Mouse (Mus musculus) midbrain, embryonic 14.5 days (tissue): ENCODE measurements around the gene Serinc2. TPM values are rescaled to one million over a fixed set of nuclear protein-coding genes. Genes with fewer than 3 reads are reported as not detected.

Source experiments
- ATAC-seq: fragments of 200-750 bp; cut with Nextera tagmentation; 2 replicates; pipeline ENCODE4 v1.8.0; 2017; ENCODE audit warnings: moderate number of reproducible peaks, moderate library complexity; ENCODE audit not compliant: low FRiP score, low TSS enrichment
- DNase-seq: peaks from one replicate; pipeline ENCODE4 v3.0.0-alpha.2; 2015
- H3K27ac ChIP-seq: fragments of 300-500 bp; sonication (generic); replicated peaks from 2 replicates; pipeline ENCODE4 v1.5.1; 2014; ENCODE audit warnings: mild to moderate bottlenecking, low read depth, low read length, moderate library complexity
- H3K27me3 ChIP-seq: fragments of 300-500 bp; sonication (generic); 2 replicates; pipeline ENCODE4 v1.6.1; 2014; ENCODE audit warnings: low read length, control low read depth, mixed read lengths; ENCODE audit not compliant: control insufficient read depth, insufficient read depth
- H3K36me3 ChIP-seq: fragments of 300-500 bp; sonication (generic); 2 replicates; pipeline ENCODE4 v1.6.1; 2014; ENCODE audit warnings: low read length, control low read depth; ENCODE audit not compliant: control insufficient read depth, insufficient read depth
- H3K4me1 ChIP-seq: fragments of 300-500 bp; sonication (generic); 2 replicates; pipeline ENCODE4 v1.6.1; 2014; ENCODE audit warnings: mild to moderate bottlenecking, antibody characterized with exemption, low read length, control low read depth; ENCODE audit not compliant: control insufficient read depth, insufficient read depth
- H3K4me2 ChIP-seq: fragments of 300-500 bp; sonication (generic); 2 replicates; pipeline ENCODE4 v1.6.1; 2014; ENCODE audit warnings: mild to moderate bottlenecking, low read length, moderate library complexity
- H3K4me3 ChIP-seq: fragments of 300-500 bp; sonication (generic); replicated peaks from 2 replicates; pipeline ENCODE4 v1.5.1; 2014; ENCODE audit warnings: low read depth, low read length
- H3K9ac ChIP-seq: fragments of 300-500 bp; sonication (generic); replicated peaks from 2 replicates; pipeline ENCODE4 v1.6.1; 2014; ENCODE audit warnings: mild to moderate bottlenecking, low read length, moderate library complexity
- H3K9me3 ChIP-seq: fragments of 300-500 bp; sonication (generic); 2 replicates; pipeline ENCODE4 v1.6.1; 2016; ENCODE audit warnings: low read length, control low read depth, mixed read lengths; ENCODE audit not compliant: control insufficient read depth
- WGBS: fragments of 180-500 bp; shearing (Covaris S2); extraction: QIAGEN DNeasy Blood & Tissue Kit; methylation state at CpG from one replicate; pipeline ENCODE4 v1.1.7; 2014; 5-methylcytosine and 5-hydroxymethylcytosine counted together
- polyA plus RNA-seq: library from polyadenylated mRNA; unstranded; fragments of >200 nt; fragmentation: Nextera tagmentation; extraction: Ambion mirVana; gene quantifications from 2 replicates; pipeline ENCODE4 v1.2.1, GENCODE M21; 2014

The Serinc2 gene
- polyA plus RNA-seq, 1 experiment from 2014 or later = 52.1 TPM

- peak; percentile 87 for DNase-seq
- H3K4me2 ChIP-seq = peak overlapping the region; percentile 79
- H3K27me3 ChIP-seq = no peaks in the 10 kb centered on the region
- H3K27ac ChIP-seq = peak overlapping the region; percentile 99
- H3K4me1 ChIP-seq = peaks cover 24% of the 10 kb centered on the region
- under 1% methylated on average over 29 of the region's 29 CpGs for WGBS
- H3K9me3 ChIP-seq = no peaks in the 10 kb centered on the region
- H3K9ac ChIP-seq = peak overlapping the region; percentile 97
- ATAC-seq = peak; percentile 83
- peak overlapping the region; percentile 76 for H3K4me3 ChIP-seq
- H3K36me3 ChIP-seq = no peaks in the 10 kb centered on the region
Observed at GRCm38 (mm10) chr4:130274346-130275015, 4.5 kb downstream of the Serinc2 start.

- peaks cover 24% of the 10 kb centered on the region for H3K4me1 ChIP-seq
- WGBS = 2% methylated on average over 11 of the region's 12 CpGs
- peak overlapping the region; percentile 79 for H3K4me2 ChIP-seq
- H3K27ac ChIP-seq = peak overlapping the region; percentile 99
- DNase-seq (no peak), ATAC-seq (peak; percentile 67)
- peak overlapping the region; percentile 97 for H3K9ac ChIP-seq
- no peaks in the 10 kb centered on the region for H3K9me3 ChIP-seq
- no peaks in the 10 kb centered on the region for H3K27me3 ChIP-seq
- H3K4me3 ChIP-seq = peak overlapping the region; percentile 76
- no peaks in the 10 kb centered on the region for H3K36me3 ChIP-seq
Observed at GRCm38 (mm10) chr4:130273698-130274345, 5.2 kb downstream of the Serinc2 start.

- Histone ChIP-seq H3K27ac (no peak overlapping the region), H3K27me3 (no peaks in the 10 kb centered on the region), H3K36me3 (no peaks in the 10 kb centered on the region), H3K4me1 (peaks cover 23% of the 10 kb centered on the region), H3K4me2 (no peak overlapping the region), H3K9me3 (no peaks in the 10 kb centered on the region), H3K4me3 (no peak overlapping the region), H3K9ac (no peak overlapping the region)
- 89% methylated on average over 6 of the region's 6 CpGs for WGBS
- ATAC-seq (no peak), DNase-seq (no peak)
Observed at GRCm38 (mm10) chr4:130270611-130271347, 8.2 kb downstream of the Serinc2 start.

GRCm38 (mm10) chr4:130270089-130270488 lies 8.9 kb downstream of the Serinc2 start:
- Histone ChIP-seq H3K9me3 (no peaks in the 10 kb centered on the region), H3K4me2 (no peak overlapping the region), H3K27ac (no peak overlapping the region), H3K4me1 (peaks cover 20% of the 10 kb centered on the region), H3K36me3 (no peaks in the 10 kb centered on the region), H3K9ac (no peak overlapping the region), H3K4me3 (no peak overlapping the region), H3K27me3 (no peaks in the 10 kb centered on the region)
- DNase-seq (no peak), ATAC-seq (no peak)
- 88% methylated on average over 8 of the region's 8 CpGs for WGBS

GRCm38 (mm10) chr4:130268736-130269135 lies 10.3 kb downstream of the Serinc2 start:
- DNase-seq = no peak
- no peak overlapping the region for H3K4me2 ChIP-seq
- 88% methylated on average over 10 of the region's 10 CpGs for WGBS
- no peak overlapping the region for H3K9ac ChIP-seq
- no peak overlapping the region for H3K4me3 ChIP-seq
- no peak for ATAC-seq
- no peaks in the 10 kb centered on the region for H3K27me3 ChIP-seq
- H3K27ac ChIP-seq = no peak overlapping the region
- H3K36me3 ChIP-seq = no peaks in the 10 kb centered on the region; the same call in 1 of the 2 replicates
- peaks cover 21% of the 10 kb centered on the region for H3K4me1 ChIP-seq
- no peaks in the 10 kb centered on the region for H3K9me3 ChIP-seq

GRCm38 (mm10) chr4:130267069-130267468 lies 11.9 kb downstream of the Serinc2 start:
- peaks cover 11% of the 10 kb centered on the region for H3K36me3 ChIP-seq
- 78% methylated on average over 7 of the region's 7 CpGs for WGBS
- no peaks in the 10 kb centered on the region for H3K9me3 ChIP-seq
- no peak overlapping the region for H3K9ac ChIP-seq
- no peak overlapping the region for H3K4me2 ChIP-seq
- DNase-seq (no peak), ATAC-seq (no peak)
- no peak overlapping the region for H3K27ac ChIP-seq
- H3K27me3 ChIP-seq = no peaks in the 10 kb centered on the region
- H3K4me3 ChIP-seq = no peak overlapping the region
- peaks cover 8% of the 10 kb centered on the region; the same call in 1 of the 2 replicates for H3K4me1 ChIP-seq

- Histone ChIP-seq H3K27me3 (no peaks in the 10 kb centered on the region), H3K4me1 (peaks cover 8% of the 10 kb centered on the region; the same call in 1 of the 2 replicates), H3K9me3 (no peaks in the 10 kb centered on the region), H3K9ac (no peak overlapping the region), H3K27ac (no peak overlapping the region), H3K36me3 (peaks cover 16% of the 10 kb centered on the region), H3K4me3 (no peak overlapping the region), H3K4me2 (no peak overlapping the region)
- no peak for DNase-seq
- 45% methylated on average over 9 of the region's 9 CpGs for WGBS
- no peak for ATAC-seq
Observed at GRCm38 (mm10) chr4:130266601-130267000, 12.4 kb downstream of the Serinc2 start.

GRCm38 (mm10) chr4:130264698-130265349 lies 14.2 kb downstream of the Serinc2 start:
- WGBS = 26% methylated on average over 24 of the region's 24 CpGs
- no peaks in the 10 kb centered on the region for H3K27me3 ChIP-seq
- peak; percentile 76 for DNase-seq
- no peaks in the 10 kb centered on the region for H3K9me3 ChIP-seq
- ATAC-seq = no peak
- no peak overlapping the region for H3K4me3 ChIP-seq
- H3K9ac ChIP-seq = peak overlapping the region; percentile 16; the same call in 1 of the 2 replicates
- H3K27ac ChIP-seq = no peak overlapping the region
- peaks cover 8% of the 10 kb centered on the region; the same call in 1 of the 2 replicates for H3K4me1 ChIP-seq
- peaks cover 28% of the 10 kb centered on the region for H3K36me3 ChIP-seq
- peak overlapping the region; percentile 19; the same call in 1 of the 2 replicates for H3K4me2 ChIP-seq
